Comparison of ENCODE assay signal across 9 mouse cellular contexts in the genomic region with DNA sequence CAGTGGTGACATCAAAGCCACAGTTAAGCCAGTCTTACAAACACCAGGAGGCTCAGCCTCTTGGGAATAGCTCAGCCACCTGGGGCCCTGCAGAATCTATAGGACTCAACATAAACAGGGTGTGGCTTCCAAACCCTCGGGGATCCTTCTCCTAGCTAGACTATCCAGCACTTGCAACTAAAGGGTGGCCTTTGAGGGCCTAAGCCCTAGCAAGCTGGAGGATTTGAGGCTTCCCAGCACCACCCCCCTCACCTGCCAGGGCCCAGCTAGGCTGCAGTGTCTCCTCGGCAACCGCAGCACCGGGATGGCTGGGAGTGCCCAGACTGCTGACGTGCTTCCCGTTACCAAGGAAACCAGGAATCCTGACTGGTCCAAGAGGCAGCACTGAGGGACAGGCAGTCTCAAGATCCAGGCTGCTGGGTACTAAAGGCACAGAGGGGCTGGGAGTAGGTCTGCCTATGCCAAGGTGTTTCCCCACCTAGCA. TPM values are rescaled to one million over a fixed set of nuclear protein-coding genes. Genes with fewer than 3 reads are reported as not detected.
DNase-seq lines count a peak whose midpoint lies in the region; ATAC-seq and TF ChIP-seq lines count a peak whose summit lies in the region.
"Had no signal": no experiment of that assay in that cellular context is flagged by ENCODE, and none has a peak within 500 bp of the region (broad histone marks: within the 10 kb centered on the region; RNA-seq: fewer than 3 reads in every experiment).

No protein-coding gene starts in this region.

- peaks cover 27% of the 10 kb centered on the region for H3K4me1 ChIP-seq in embryonic facial prominence, embryonic 10.5 days
- H3K4me1 ChIP-seq in hindbrain, postnatal 0 days (ENCODE audit: insufficient read depth, low read length): peaks cover 36% of the 10 kb centered on the region
- peaks cover 21% of the 10 kb centered on the region for H3K4me1 ChIP-seq in midbrain, postnatal 0 days (ENCODE audit: insufficient read depth, low read length)

- H3K4me3 ChIP-seq in embryonic facial prominence, embryonic 10.5 days: peak overlapping the region; percentile 28; the same call in 1 of the 2 replicates
- H3K4me3 ChIP-seq in hindbrain, postnatal 0 days (ENCODE audit: low read length): peak overlapping the region; percentile 27
- peak overlapping the region; percentile 34 for H3K4me3 ChIP-seq in midbrain, postnatal 0 days (ENCODE audit: low read depth, low read length)

- peaks cover 60% of the 10 kb centered on the region for H3K36me3 ChIP-seq in embryonic facial prominence, embryonic 10.5 days (replicated peaks)
- H3K36me3 ChIP-seq in hindbrain, postnatal 0 days (ENCODE audit: insufficient read depth, low read length): peaks cover 50% of the 10 kb centered on the region
- H3K36me3 ChIP-seq in midbrain, postnatal 0 days (ENCODE audit: insufficient read depth, low read length): peaks cover 52% of the 10 kb centered on the region

- peak; percentile 32 to 53 for DNase-seq in adrenal gland, adult (ENCODE audit: inconsistent age in 2 of 2, low spot score in 1 of 2)
- DNase-seq in adrenal gland, adult 18-20 months (ENCODE audit: low spot score in 2 of 2): no peak
- peak; percentile 65 for DNase-seq in embryonic facial prominence, embryonic 10.5 days (ENCODE audit: low spot score)
- peak; percentile 90 for DNase-seq in hindbrain, postnatal 0 days (ENCODE audit: low spot score)
- peak; percentile 77 to 92 for DNase-seq in left cerebral cortex, adult 9 months (ENCODE audit: low spot score in 2 of 2)
- DNase-seq in midbrain, postnatal 0 days (ENCODE audit: low spot score): peak; percentile 93
- no peak for DNase-seq in spleen, postnatal 4 days (ENCODE audit: low spot score in 2 of 2)

- 7% methylated on average over 6 of the region's 6 CpGs for WGBS in embryonic facial prominence, embryonic 10.5 days
- 2% methylated on average over 6 of the region's 6 CpGs for WGBS in hindbrain, postnatal 0 days
- WGBS in midbrain, postnatal 0 days: 3% methylated on average over 6 of the region's 6 CpGs

- TF ChIP-seq CTCF in hindbrain, postnatal 0 days (IDR thresholded peaks at IDR 0.05; ENCODE audit: low read depth): no peak
- no peak for TF ChIP-seq CTCF in midbrain, postnatal 0 days (IDR thresholded peaks at IDR 0.05)

- ATAC-seq in hindbrain, postnatal 0 days: peak; percentile 88
- peak; percentile 91 for ATAC-seq in midbrain, postnatal 0 days (ENCODE audit: low FRiP score)
- no peak for ATAC-seq in erythroid progenitor cell, adult 5-6 weeks (replicated peaks; ENCODE audit: low FRiP score, poor library complexity, severe bottlenecking)

- peak overlapping the region; percentile 48; the same call in 1 of the 2 replicates for H3K27ac ChIP-seq in embryonic facial prominence, embryonic 10.5 days (replicated peaks)
- peak overlapping the region; percentile 88 for H3K27ac ChIP-seq in hindbrain, postnatal 0 days
- H3K27ac ChIP-seq in midbrain, postnatal 0 days (ENCODE audit: low read depth, low read length): peak overlapping the region; percentile 85

- peak overlapping the region; percentile 56 for H3K9ac ChIP-seq in hindbrain, postnatal 0 days (replicated peaks; ENCODE audit: low read length)
- peak overlapping the region; percentile 67 for H3K9ac ChIP-seq in midbrain, postnatal 0 days (replicated peaks; ENCODE audit: low read length, poor library complexity, severe bottlenecking)

- no peaks in the 10 kb centered on the region for H3K9me3 ChIP-seq in embryonic facial prominence, embryonic 10.5 days
- no peaks in the 10 kb centered on the region for H3K9me3 ChIP-seq in hindbrain, postnatal 0 days (ENCODE audit: low read length)
- no peaks in the 10 kb centered on the region for H3K9me3 ChIP-seq in midbrain, postnatal 0 days (ENCODE audit: low read length)

- H3K4me2 ChIP-seq in hindbrain, postnatal 0 days (ENCODE audit: low read depth, low read length): peak overlapping the region; percentile 64
- peak overlapping the region; percentile 72 for H3K4me2 ChIP-seq in midbrain, postnatal 0 days (ENCODE audit: low read depth, low read length, poor library complexity, severe bottlenecking)

- H3K27me3 ChIP-seq in embryonic facial prominence, embryonic 10.5 days (replicated peaks; ENCODE audit: low read depth, poor library complexity, severe bottlenecking): no peaks in the 10 kb centered on the region
- no peaks in the 10 kb centered on the region for H3K27me3 ChIP-seq in hindbrain, postnatal 0 days (ENCODE audit: insufficient read depth, low read length)
- H3K27me3 ChIP-seq in midbrain, postnatal 0 days (ENCODE audit: insufficient read depth, low read length): no peaks in the 10 kb centered on the region

RNA-seq across cellular contexts. Expression of gene Apbb1, which starts 12.4 kb away (rescaled TPM):
- total RNA-seq in adrenal gland, adult 18-20 months (2021): 10 to 100 TPM; 14.3 to 15.7 TPM
- 94.9 and 104 TPM in 2 replicates for polyA plus RNA-seq in embryonic facial prominence, embryonic 10.5 days (2016; fragmentation: Nextera tagmentation; extraction: Ambion mirVana)
- 512 and 570 TPM in 2 replicates for total RNA-seq in hindbrain, postnatal 0 days (2014; rRNA removed)
- polyA plus RNA-seq in hindbrain, postnatal 0 days (2015; fragmentation: Nextera tagmentation; extraction: Ambion mirVana): 306 and 307 TPM in 2 replicates
- total RNA-seq in midbrain, postnatal 0 days (2014; rRNA removed): 391 and 571 TPM in 2 replicates
- 341 and 372 TPM in 2 replicates for polyA plus RNA-seq in midbrain, postnatal 0 days (2015; fragmentation: Nextera tagmentation; extraction: Ambion mirVana)
- not detected in 2 replicates for total RNA-seq in erythroid progenitor cell, adult 5-6 weeks (2015; ENCODE audit: low replicate concordance)
- 7.3 TPM in 1 of 2 replicates, not detected in the other for total RNA-seq in erythroid progenitor cell, adult 5-6 weeks (2017; ENCODE audit: low replicate concordance)

RNA-seq across cellular contexts. Expression of gene Smpd1, which starts 14.9 kb away (rescaled TPM):
- total RNA-seq in adrenal gland, adult 18-20 months (2021): 10 to 100 TPM; 50.3 to 54.5 TPM
- 30.3 and 33.1 TPM in 2 replicates for polyA plus RNA-seq in embryonic facial prominence, embryonic 10.5 days (2016; fragmentation: Nextera tagmentation; extraction: Ambion mirVana)
- 177 and 178 TPM in 2 replicates for total RNA-seq in hindbrain, postnatal 0 days (2014; rRNA removed)
- polyA plus RNA-seq in hindbrain, postnatal 0 days (2015; fragmentation: Nextera tagmentation; extraction: Ambion mirVana): 103 and 108 TPM in 2 replicates
- 162 and 182 TPM in 2 replicates for total RNA-seq in midbrain, postnatal 0 days (2014; rRNA removed)
- 115 and 127 TPM in 2 replicates for polyA plus RNA-seq in midbrain, postnatal 0 days (2015; fragmentation: Nextera tagmentation; extraction: Ambion mirVana)
- 7.5 and 13.3 TPM in 2 replicates for total RNA-seq in erythroid progenitor cell, adult 5-6 weeks (2015; ENCODE audit: low replicate concordance)
- total RNA-seq in erythroid progenitor cell, adult 5-6 weeks (2017; ENCODE audit: low replicate concordance): 9.5 and 13.1 TPM in 2 replicates

RNA-seq across cellular contexts. Expression of gene Hpx, which starts 30.9 kb away (rescaled TPM):
- under 1 TPM; 0.38 to 0.66 TPM for total RNA-seq in adrenal gland, adult 18-20 months (2021)
- polyA plus RNA-seq in embryonic facial prominence, embryonic 10.5 days (2016; fragmentation: Nextera tagmentation; extraction: Ambion mirVana): 0.22 TPM in 1 of 2 replicates, not detected in the other
- 0.36 TPM in 1 of 2 replicates, not detected in the other for total RNA-seq in hindbrain, postnatal 0 days (2014; rRNA removed)
- polyA plus RNA-seq in hindbrain, postnatal 0 days (2015; fragmentation: Nextera tagmentation; extraction: Ambion mirVana): 0.11 TPM in 1 of 2 replicates, not detected in the other
- not detected in 2 replicates for total RNA-seq in midbrain, postnatal 0 days (2014; rRNA removed)
- polyA plus RNA-seq in midbrain, postnatal 0 days (2015; fragmentation: Nextera tagmentation; extraction: Ambion mirVana): 0.20 TPM in 1 of 2 replicates, not detected in the other
- not detected in 2 replicates for total RNA-seq in erythroid progenitor cell, adult 5-6 weeks (2015; ENCODE audit: low replicate concordance)
- not detected in 2 replicates for total RNA-seq in erythroid progenitor cell, adult 5-6 weeks (2017; ENCODE audit: low replicate concordance)
- total RNA-seq: neutrophil, adult 5-6 weeks had no signal

Comparison
In these comparisons a context has a peak if more than half of its experiments do, and no peak if none do; other contexts are left out.
1. DNase-seq: peak in adrenal gland, adult (2 of 2), embryonic facial prominence, embryonic 10.5 days (single experiment), hindbrain, postnatal 0 days (single experiment), left cerebral cortex, adult 9 months (2 of 2) and midbrain, postnatal 0 days (single experiment); none in adrenal gland, adult 18-20 months (0 of 2) and spleen, postnatal 4 days (0 of 2).
2. RNA of gene Apbb1, which starts 12.4 kb away (total RNA-seq): 391 to 571 TPM in midbrain, postnatal 0 days and 512 to 570 TPM in hindbrain, postnatal 0 days; 14.3 to 15.7 TPM in adrenal gland, adult 18-20 months and 7.3 TPM in erythroid progenitor cell, adult 5-6 weeks; every median in the first group is over 10 times any median in the second.
3. Peak in every context shown above with its lines, with median percentiles within 50 percentile points of each other: H3K27ac ChIP-seq and H3K4me3 ChIP-seq.